Mouse (Mus musculus): ENCODE measurements around the gene Bdh2. TPM values are rescaled to one million over a fixed set of nuclear protein-coding genes. Genes with fewer than 3 reads are reported as not detected.

Bdh2 gene
- total RNA-seq (2014; rRNA removed) (3.1 and 4.0 TPM in 2 replicates), polyA plus RNA-seq (2015; fragmentation: Nextera tagmentation; extraction: Ambion mirVana) (7.2 and 8.3 TPM in 2 replicates)

DNA sequence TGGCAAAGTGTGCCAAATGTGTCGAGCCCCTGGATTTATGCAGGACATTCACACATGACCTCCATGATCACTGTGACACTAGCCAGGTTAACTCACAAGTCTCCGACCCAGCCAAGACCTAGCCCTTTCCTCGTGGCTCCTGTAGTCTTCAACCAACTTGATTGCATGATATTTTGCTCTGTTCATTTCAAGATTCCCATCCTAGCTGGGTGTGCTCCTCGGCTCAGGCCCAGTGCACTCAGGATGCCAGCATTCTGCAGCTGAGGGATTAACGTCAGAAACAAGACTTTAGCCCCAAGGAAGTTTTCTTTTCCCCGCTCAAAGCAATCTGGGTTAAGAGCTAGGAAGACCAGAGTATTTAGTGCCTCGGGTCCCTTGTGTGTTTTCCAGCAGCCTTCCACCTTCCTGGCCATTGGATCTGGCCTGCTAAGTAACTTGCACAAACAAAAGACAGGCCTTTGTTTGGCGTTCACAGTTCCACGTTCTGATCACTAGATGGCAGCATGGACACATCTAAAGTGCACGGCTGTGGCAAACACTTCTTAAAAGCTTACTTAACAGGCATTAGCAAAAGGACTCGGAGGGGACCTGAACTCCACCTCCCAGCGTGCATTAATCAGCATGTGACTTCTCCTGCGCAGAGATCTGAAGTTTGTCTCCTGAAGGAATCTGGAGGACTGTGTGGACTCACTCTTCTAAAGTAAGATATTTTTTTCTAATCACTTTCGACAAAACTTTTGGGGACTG lies at the start of gene Bdh2:
Gene Bdh2 (plus strand): TSS at position 553 of the 747 bp plus-strand sequence.
- 24% methylated on average over 14 of the region's 14 CpGs for WGBS
- no peaks in the 10 kb centered on the region for H3K9me3 ChIP-seq (ENCODE audit: low read length)
- DNase-seq (ENCODE audit: low spot score) (peak; percentile 94), ATAC-seq (peak; percentile 88)
- peak within 1 kb of the TSS; percentile 43 for H3K4me2 ChIP-seq (ENCODE audit: low read depth, low read length)
- no peak within 1 kb of the TSS for H3K27ac ChIP-seq
- no peaks in the 10 kb centered on the region for H3K36me3 ChIP-seq (ENCODE audit: insufficient read depth, low read length)
- no peak within 1 kb of the TSS for H3K9ac ChIP-seq (replicated peaks; ENCODE audit: low read length)
- peak; percentile 92 for TF ChIP-seq CTCF (IDR thresholded peaks at IDR 0.05; ENCODE audit: low read depth)
- no peak within 1 kb of the TSS for H3K4me3 ChIP-seq (ENCODE audit: low read length)
- no peaks in the 10 kb centered on the region for H3K27me3 ChIP-seq (ENCODE audit: insufficient read depth, low read length)
- H3K4me1 ChIP-seq (ENCODE audit: insufficient read depth, low read length): no peaks in the 10 kb centered on the region; the same call in 1 of the 2 replicates

DNA sequence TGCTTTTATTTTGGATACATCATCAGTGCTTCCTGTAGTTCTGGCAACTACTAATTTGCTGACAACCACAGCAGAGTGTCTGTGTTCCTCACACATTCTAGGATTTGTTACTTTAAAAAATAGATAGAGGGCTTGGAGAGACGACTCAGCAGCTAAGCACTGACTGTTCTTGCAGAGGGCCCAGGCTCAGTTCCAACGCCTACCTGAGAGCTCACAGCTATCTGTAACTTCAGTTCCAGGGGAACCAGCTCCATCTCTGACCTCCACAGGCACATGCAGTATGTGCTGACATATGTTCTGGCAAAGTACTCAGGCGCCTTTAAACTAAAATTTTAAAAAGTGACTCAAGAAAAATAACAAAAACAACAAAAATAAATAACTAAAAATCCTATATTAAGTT lies 49.0 kb upstream of the Bdh2 start:
- ATAC-seq (no peak), DNase-seq (ENCODE audit: low spot score) (no peak)
- Histone ChIP-seq H3K4me2 (ENCODE audit: low read depth, low read length) (no peak overlapping the region), H3K27ac (no peak overlapping the region), H3K4me3 (ENCODE audit: low read length) (no peak overlapping the region), H3K9ac (replicated peaks; ENCODE audit: low read length) (no peak overlapping the region), H3K27me3 (ENCODE audit: insufficient read depth, low read length) (no peaks in the 10 kb centered on the region), H3K9me3 (ENCODE audit: low read length) (no peaks in the 10 kb centered on the region), H3K36me3 (ENCODE audit: insufficient read depth, low read length) (0 out of 2 replicates have a peak, but pooled peaks cover 4% of the 10 kb centered on the region), H3K4me1 (ENCODE audit: insufficient read depth, low read length) (no peaks in the 10 kb centered on the region)
- no peak for TF ChIP-seq CTCF (IDR thresholded peaks at IDR 0.05; ENCODE audit: low read depth)
- WGBS: 79% methylated on average over 3 of the region's 3 CpGs

DNA sequence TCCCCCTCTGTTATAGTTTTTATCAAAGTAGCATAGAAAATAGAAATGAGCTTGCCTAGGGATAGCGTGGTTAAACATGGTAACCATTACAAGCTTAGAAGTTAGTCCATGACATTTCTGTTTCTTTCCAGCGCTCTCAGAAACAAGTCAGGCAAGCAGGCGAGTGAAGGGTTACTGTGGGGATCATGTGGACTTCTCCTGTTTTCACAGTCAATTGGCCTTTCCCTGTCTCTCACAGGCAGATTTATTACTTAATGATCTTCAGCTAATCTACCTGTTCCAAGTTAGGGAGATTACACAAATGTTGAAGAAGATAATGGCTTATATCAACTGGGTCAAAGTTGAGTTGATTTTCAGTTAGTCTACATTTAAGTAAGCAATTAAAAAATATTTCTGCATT lies 48.6 kb upstream of the Bdh2 start:
- H3K4me3 ChIP-seq (ENCODE audit: low read length): no peak overlapping the region
- DNase-seq (ENCODE audit: low spot score): no peak
- H3K9me3 ChIP-seq (ENCODE audit: low read length): no peaks in the 10 kb centered on the region
- ATAC-seq: no peak
- no peaks in the 10 kb centered on the region for H3K27me3 ChIP-seq (ENCODE audit: insufficient read depth, low read length)
- WGBS: 92% methylated on average over 3 of the region's 3 CpGs
- no peaks in the 10 kb centered on the region for H3K4me1 ChIP-seq (ENCODE audit: insufficient read depth, low read length)
- H3K36me3 ChIP-seq (ENCODE audit: insufficient read depth, low read length): 0 out of 2 replicates have a peak, but pooled peaks cover 4% of the 10 kb centered on the region
- no peak for TF ChIP-seq CTCF (IDR thresholded peaks at IDR 0.05; ENCODE audit: low read depth)
- no peak overlapping the region for H3K4me2 ChIP-seq (ENCODE audit: low read depth, low read length)
- H3K9ac ChIP-seq (replicated peaks; ENCODE audit: low read length): no peak overlapping the region
- H3K27ac ChIP-seq: no peak overlapping the region

DNA sequence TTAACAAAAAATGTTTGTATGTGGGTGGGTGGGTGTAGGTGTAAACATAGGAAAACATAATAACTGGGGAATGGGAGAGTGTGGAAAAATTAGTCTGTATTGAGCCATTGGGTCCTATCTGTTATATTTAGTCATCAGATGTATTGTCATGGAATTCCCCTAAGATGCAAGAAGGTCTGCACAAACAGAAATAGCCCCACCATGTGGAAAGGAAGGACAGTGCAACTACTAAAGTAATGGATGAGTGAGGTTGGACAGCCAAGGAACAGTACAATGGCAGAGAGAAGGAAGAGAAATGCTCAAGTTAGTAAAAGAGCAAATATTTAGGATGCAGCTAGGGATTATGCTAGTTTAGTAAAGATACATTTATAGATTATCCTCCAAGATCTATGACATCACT lies 35.3 kb upstream of the Bdh2 start:
- Histone ChIP-seq H3K36me3 (ENCODE audit: insufficient read depth, low read length) (no peaks in the 10 kb centered on the region), H3K9me3 (ENCODE audit: low read length) (no peaks in the 10 kb centered on the region), H3K4me3 (ENCODE audit: low read length) (no peak overlapping the region), H3K9ac (replicated peaks; ENCODE audit: low read length) (no peak overlapping the region), H3K27ac (no peak overlapping the region), H3K4me2 (ENCODE audit: low read depth, low read length) (no peak overlapping the region), H3K4me1 (ENCODE audit: insufficient read depth, low read length) (no peaks in the 10 kb centered on the region), H3K27me3 (ENCODE audit: insufficient read depth, low read length) (no peaks in the 10 kb centered on the region)
- peak; percentile 10 for DNase-seq (ENCODE audit: low spot score)
- no peak for ATAC-seq
- TF ChIP-seq CTCF (IDR thresholded peaks at IDR 0.05; ENCODE audit: low read depth): peak; percentile 62

DNA sequence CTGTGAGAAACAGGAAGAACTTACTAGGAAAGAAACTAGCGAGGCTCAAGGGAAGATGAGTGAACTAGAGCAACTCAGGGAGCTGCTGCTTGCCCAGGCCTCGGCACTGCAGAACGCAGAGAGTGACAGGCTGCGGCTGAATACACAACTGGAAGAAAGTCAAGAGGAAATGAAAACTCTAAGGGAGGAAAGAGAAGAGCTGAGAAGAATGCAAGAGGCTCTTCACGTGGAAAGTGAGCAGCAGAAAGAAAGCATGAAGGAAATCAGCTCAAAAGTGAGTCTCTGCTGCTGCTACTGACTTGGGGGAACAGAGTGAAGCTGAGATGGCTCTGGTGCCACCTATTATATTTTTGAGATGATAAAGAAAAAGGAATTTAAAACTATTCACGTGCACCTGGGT lies 34.2 kb upstream of the Bdh2 start:
- Histone ChIP-seq H3K36me3 (ENCODE audit: insufficient read depth, low read length) (no peaks in the 10 kb centered on the region), H3K27ac (no peak overlapping the region), H3K9ac (replicated peaks; ENCODE audit: low read length) (no peak overlapping the region), H3K4me3 (ENCODE audit: low read length) (no peak overlapping the region), H3K4me1 (ENCODE audit: insufficient read depth, low read length) (no peaks in the 10 kb centered on the region), H3K4me2 (ENCODE audit: low read depth, low read length) (no peak overlapping the region), H3K27me3 (ENCODE audit: insufficient read depth, low read length) (no peaks in the 10 kb centered on the region), H3K9me3 (ENCODE audit: low read length) (no peaks in the 10 kb centered on the region)
- TF ChIP-seq CTCF (IDR thresholded peaks at IDR 0.05; ENCODE audit: low read depth): no peak
- DNase-seq (ENCODE audit: low spot score): no peak
- 93% methylated on average over 6 of the region's 6 CpGs for WGBS
- no peak for ATAC-seq

DNA sequence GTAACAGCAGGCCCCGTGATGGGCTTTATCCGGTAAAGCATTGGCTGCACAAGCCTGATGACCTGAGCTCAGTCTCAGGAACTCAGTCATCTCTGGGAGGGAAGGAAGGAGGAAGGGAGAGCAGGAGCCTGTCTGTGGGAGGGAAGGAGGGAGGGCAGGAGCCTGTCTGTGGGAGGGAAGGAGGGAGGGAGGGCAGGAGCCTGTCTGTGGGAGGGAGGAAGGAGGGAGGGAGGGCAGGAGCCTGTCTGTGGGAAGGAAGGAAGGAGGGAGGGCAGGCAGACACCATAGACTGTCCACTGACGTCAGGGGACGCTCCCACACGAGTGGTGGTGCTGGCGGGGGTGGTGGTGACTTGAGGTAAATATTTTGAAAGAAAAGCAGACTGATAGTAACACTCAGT lies 31.9 kb upstream of the Bdh2 start:
- DNase-seq (ENCODE audit: low spot score): no peak
- Histone ChIP-seq H3K4me2 (ENCODE audit: low read depth, low read length) (no peak overlapping the region), H3K27me3 (ENCODE audit: insufficient read depth, low read length) (no peaks in the 10 kb centered on the region), H3K36me3 (ENCODE audit: insufficient read depth, low read length) (no peaks in the 10 kb centered on the region), H3K9me3 (ENCODE audit: low read length) (no peaks in the 10 kb centered on the region), H3K4me3 (ENCODE audit: low read length) (no peak overlapping the region), H3K27ac (no peak overlapping the region), H3K4me1 (ENCODE audit: insufficient read depth, low read length) (no peaks in the 10 kb centered on the region), H3K9ac (replicated peaks; ENCODE audit: low read length) (no peak overlapping the region)
- peak; percentile 74; the same call in 1 of the 2 replicates for ATAC-seq
- TF ChIP-seq CTCF (IDR thresholded peaks at IDR 0.05; ENCODE audit: low read depth): no peak
- WGBS: 85% methylated on average over 6 of the region's 6 CpGs

DNA sequence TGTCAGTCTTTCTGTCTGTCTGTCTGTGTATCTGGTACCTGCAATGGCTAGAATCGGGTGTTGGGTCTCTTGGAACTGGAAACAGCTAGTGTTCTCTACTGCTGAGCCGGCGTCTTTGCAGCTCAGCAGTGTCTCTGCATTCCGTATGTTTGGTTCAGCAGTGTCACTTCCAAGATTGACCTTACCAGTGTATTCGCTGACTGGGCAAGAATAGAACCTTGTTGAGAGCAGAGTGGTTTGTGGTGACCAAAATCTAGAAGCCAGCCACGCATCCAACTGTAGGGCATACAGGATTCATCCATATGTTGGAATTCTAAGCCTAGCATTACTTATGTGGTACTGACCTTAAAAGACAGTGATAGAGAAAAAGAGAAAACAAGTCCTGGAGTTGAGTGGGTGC lies 29.2 kb upstream of the Bdh2 start:
- no peak for TF ChIP-seq CTCF (IDR thresholded peaks at IDR 0.05; ENCODE audit: low read depth)
- DNase-seq (ENCODE audit: low spot score) (no peak), ATAC-seq (no peak)
- Histone ChIP-seq H3K4me3 (ENCODE audit: low read length) (no peak overlapping the region), H3K9ac (replicated peaks; ENCODE audit: low read length) (no peak overlapping the region), H3K9me3 (ENCODE audit: low read length) (no peaks in the 10 kb centered on the region), H3K27me3 (ENCODE audit: insufficient read depth, low read length) (no peaks in the 10 kb centered on the region), H3K36me3 (ENCODE audit: insufficient read depth, low read length) (no peaks in the 10 kb centered on the region; the same call in 1 of the 2 replicates), H3K4me2 (ENCODE audit: low read depth, low read length) (no peak overlapping the region), H3K4me1 (ENCODE audit: insufficient read depth, low read length) (no peaks in the 10 kb centered on the region), H3K27ac (no peak overlapping the region)
- 87% methylated on average over 6 of the region's 6 CpGs for WGBS
